ENCODE assay signal across 7 mouse cellular contexts in genomic region chr1:37539968-37540809, GRCm38 (mm10). TPM values are rescaled to one million over a fixed set of nuclear protein-coding genes. Genes with fewer than 3 reads are reported as not detected.
DNase-seq lines count a peak whose midpoint lies in the region; ATAC-seq and TF ChIP-seq lines count a peak whose summit lies in the region.

No protein-coding gene starts in this region.

- H3K27ac ChIP-seq in kidney, postnatal 0 days, result no peak overlapping the region
- no peak overlapping the region for H3K27ac ChIP-seq in ES-E14 (ENCODE audit: insufficient read depth, low read depth, low read length, poor library complexity, severe bottlenecking)
- H3K27ac ChIP-seq in brown adipose tissue, adult 24 weeks (replicated peaks; ENCODE audit: low read depth, low read length), result no peak overlapping the region
- H3K27ac ChIP-seq in hindbrain, embryonic 15.5 days (replicated peaks), result peak overlapping the region; percentile 89
- H3K27ac ChIP-seq in midbrain, embryonic 12.5 days (replicated peaks), result 0 out of 2 replicates have a peak overlapping the region, but pooled peaks have one; percentile 25

- H3K36me3 ChIP-seq in kidney, postnatal 0 days (ENCODE audit: insufficient read depth, low read length), result no peaks in the 10 kb centered on the region
- H3K36me3 ChIP-seq in ES-E14 (ENCODE audit: control insufficient read depth, insufficient read depth, low read length, poor library complexity, severe bottlenecking), result peaks cover 3% of the 10 kb centered on the region; the same call in 1 of the 2 replicates
- no peaks in the 10 kb centered on the region for H3K36me3 ChIP-seq in hindbrain, embryonic 15.5 days
- H3K36me3 ChIP-seq in midbrain, embryonic 12.5 days, result no peaks in the 10 kb centered on the region

- H3K9me3 ChIP-seq in kidney, postnatal 0 days (replicated peaks; ENCODE audit: low read length), result no peaks in the 10 kb centered on the region
- no peaks in the 10 kb centered on the region for H3K9me3 ChIP-seq in ES-E14 (ENCODE audit: control insufficient read depth, insufficient read depth, low read depth, low read length)
- H3K9me3 ChIP-seq in hindbrain, embryonic 15.5 days, result no peaks in the 10 kb centered on the region
- no peaks in the 10 kb centered on the region for H3K9me3 ChIP-seq in midbrain, embryonic 12.5 days

- DNase-seq in kidney, postnatal 0 days (ENCODE audit: low spot score), result no peak
- DNase-seq in kidney, postnatal 14 days, result no peak
- DNase-seq in ES-E14 (ENCODE audit: low read depth, low spot score), result peak; percentile 13
- no peak for DNase-seq in ovary, adult 18-20 months (ENCODE audit: low spot score)

- no peaks in the 10 kb centered on the region for H3K27me3 ChIP-seq in kidney, postnatal 0 days (ENCODE audit: insufficient read depth, low read length)
- peaks cover 8% of the 10 kb centered on the region; the same call in 1 of the 2 replicates for H3K27me3 ChIP-seq in hindbrain, embryonic 15.5 days
- H3K27me3 ChIP-seq in midbrain, embryonic 12.5 days, result peaks cover 18% of the 10 kb centered on the region

- whole genome bisulfite sequencing in kidney, postnatal 0 days, result 4% methylated on average over 35 of the region's 47 CpGs
- WGBS in hindbrain, embryonic 15.5 days, result 4% methylated on average over 30 of the region's 47 CpGs
- WGBS in midbrain, embryonic 12.5 days, result 3% methylated on average over 40 of the region's 47 CpGs

- no peaks in the 10 kb centered on the region; the same call in 1 of the 2 replicates for H3K4me1 ChIP-seq in kidney, postnatal 0 days (replicated peaks; ENCODE audit: insufficient read depth, low read length)
- peaks cover 0 to 7% of the 10 kb centered on the region in 2 experiments; a peak in 1 of 4 replicates for H3K4me1 ChIP-seq in ES-E14 (ENCODE audit: control insufficient read depth in 2 of 2, insufficient read depth in 2 of 2, low read length in 2 of 2, poor library complexity in 1 of 2)
- H3K4me1 ChIP-seq in brown adipose tissue, adult 24 weeks (ENCODE audit: control insufficient read depth, insufficient read depth, insufficient read length, low read length), result peaks cover 3% of the 10 kb centered on the region
- H3K4me1 ChIP-seq in hindbrain, embryonic 15.5 days (replicated peaks), result peaks cover 10% of the 10 kb centered on the region
- peaks cover 3% of the 10 kb centered on the region; the same call in 1 of the 2 replicates for H3K4me1 ChIP-seq in midbrain, embryonic 12.5 days

- H3K4me3 ChIP-seq in kidney, postnatal 0 days (replicated peaks; ENCODE audit: low read depth, low read length), result peak overlapping the region; percentile 83
- H3K4me3 ChIP-seq in ES-E14 (ENCODE audit: insufficient read depth in 1 of 2, low read depth in 1 of 2, low read length in 2 of 2, poor library complexity in 1 of 2, severe bottlenecking in 1 of 2), result peak overlapping the region; percentile 92 to 96
- peak overlapping the region; percentile 96 for H3K4me3 ChIP-seq in brown adipose tissue, adult 24 weeks (ENCODE audit: insufficient read depth, low read depth, low read length)
- H3K4me3 ChIP-seq in hindbrain, embryonic 15.5 days, result peak overlapping the region; percentile 90
- H3K4me3 ChIP-seq in midbrain, embryonic 12.5 days, result peak overlapping the region; percentile 84

- peak overlapping the region; percentile 97 for H3K4me2 ChIP-seq in kidney, postnatal 0 days (ENCODE audit: low read length)
- peak overlapping the region; percentile 91 for H3K4me2 ChIP-seq in hindbrain, embryonic 15.5 days
- H3K4me2 ChIP-seq in midbrain, embryonic 12.5 days (replicated peaks), result peak overlapping the region; percentile 99

- peak; percentile 50 for ATAC-seq in kidney, postnatal 0 days (replicated peaks; ENCODE audit: low FRiP score, low read depth)
- ATAC-seq in hindbrain, embryonic 15.5 days (ENCODE audit: low FRiP score, low read depth), result peak; percentile 84
- ATAC-seq in midbrain, embryonic 12.5 days (ENCODE audit: low FRiP score, low read depth), result peak; percentile 75

- no peak for TF ChIP-seq CTCF in kidney, postnatal 0 days (IDR thresholded peaks at IDR 0.05; ENCODE audit: low read depth)

- in situ Hi-C loops in ES-E14 (cut with MboI; ENCODE audit: low sequenced_read_pairs in 2 of 2, unreplicated experiment in 2 of 2), result no loop called here

- H3K9ac ChIP-seq in kidney, postnatal 0 days (ENCODE audit: low read depth, low read length), result peak overlapping the region; percentile 71
- peak overlapping the region; percentile 89 for H3K9ac ChIP-seq in ES-E14 (ENCODE audit: insufficient read depth, low read depth, low read length, poor library complexity, severe bottlenecking)
- H3K9ac ChIP-seq in hindbrain, embryonic 15.5 days, result peak overlapping the region; percentile 85
- peak overlapping the region; percentile 83 for H3K9ac ChIP-seq in midbrain, embryonic 12.5 days (replicated peaks)

TF ChIP-seq in ES-E14, 5 proteins besides CTCF, POLR2A, EP300 and RAD21:
- TF ChIP-seq HCFC1 (IDR thresholded peaks at IDR 0.05; ENCODE audit: borderline replicate concordance, insufficient read depth, low read length) (no peak), ZNF384 (IDR thresholded peaks at IDR 0.05; ENCODE audit: low read depth, low read length) (no peak), MAFK (IDR thresholded peaks at IDR 0.05; ENCODE audit: insufficient read depth, low read depth, low read length) (no peak), CHD2 (IDR thresholded peaks at IDR 0.05; ENCODE audit: low read depth, low read length) (no peak), ZC3H11A (IDR thresholded peaks at IDR 0.05; ENCODE audit: borderline replicate concordance, low read depth, low read length) (no peak)

RNA-seq across cellular contexts. Expression of gene Mgat4a, which starts 0.6 kb away (rescaled TPM):
- polyA plus RNA-seq in kidney, postnatal 0 days (2015; fragmentation: Nextera tagmentation; extraction: Ambion mirVana), result 6.9 and 8.3 TPM in 2 replicates
- 9.8 and 10.5 TPM in 2 replicates for total RNA-seq in ES-E14 (2012; rRNA removed)
- 2.2 and 2.4 TPM in 2 replicates for polyA plus RNA-seq in brown adipose tissue, adult 24 weeks (2012; ENCODE audit: insufficient read depth, insufficient read length, missing spikeins)
- polyA plus RNA-seq in hindbrain, embryonic 15.5 days (2015; fragmentation: Nextera tagmentation; extraction: Ambion mirVana), result 9.3 and 12.6 TPM in 2 replicates
- 3.3 and 3.7 TPM in 2 replicates for polyA plus RNA-seq in midbrain, embryonic 12.5 days (2016; fragmentation: Nextera tagmentation; extraction: Ambion mirVana)

Comparison
In these comparisons a context has a peak if more than half of its experiments do, and no peak if none do; other contexts are left out.
1. H3K27ac ChIP-seq: peak in hindbrain, embryonic 15.5 days (single experiment) and midbrain, embryonic 12.5 days (single experiment); none in kidney, postnatal 0 days (single experiment), ES-E14 (single experiment) and brown adipose tissue, adult 24 weeks (single experiment).
2. Peak in every context shown above with its lines, with median percentiles within 50 percentile points of each other: ATAC-seq, H3K4me2 ChIP-seq, H3K4me3 ChIP-seq and H3K9ac ChIP-seq.